Mouse (Mus musculus) midbrain, embryonic 10.5 days (tissue): ENCODE measurements around the gene BC016579. TPM values are rescaled to one million over a fixed set of nuclear protein-coding genes. Genes with fewer than 3 reads are reported as not detected.

Experiments used
- DNase-seq: peaks from one replicate; pipeline ENCODE4 v3.0.0-alpha.2; 2017; ENCODE audit warnings: low spot score
- H3K27ac ChIP-seq: fragments of 300-500 bp; sonication (generic); replicated peaks from 2 replicates; pipeline ENCODE4 v1.5.1; 2016; ENCODE audit warnings: mild to moderate bottlenecking
- H3K27me3 ChIP-seq: fragments of 300-500 bp; sonication (generic); 2 replicates; pipeline ENCODE4 v1.6.1; 2016; ENCODE audit warnings: low read depth, mild to moderate bottlenecking; ENCODE audit not compliant: poor library complexity, severe bottlenecking
- H3K36me3 ChIP-seq: fragments of 300-500 bp; sonication (generic); 2 replicates; pipeline ENCODE4 v1.6.1; 2016; ENCODE audit warnings: mild to moderate bottlenecking, moderate library complexity
- H3K4me1 ChIP-seq: fragments of 300-500 bp; sonication (generic); 2 replicates; pipeline ENCODE4 v1.6.1; 2016
- H3K4me3 ChIP-seq: fragments of 300-500 bp; sonication (generic); 2 replicates; pipeline ENCODE4 v1.5.1; 2016; ENCODE audit warnings: mild to moderate bottlenecking, moderate library complexity
- H3K9me3 ChIP-seq: fragments of 300-500 bp; sonication (generic); replicated peaks from 2 replicates; pipeline ENCODE4 v1.6.1; 2016; ENCODE audit warnings: mild to moderate bottlenecking
- WGBS: fragments of 180-500 bp; shearing (Covaris S2); methylation state at CpG from one replicate; pipeline ENCODE4 v1.1.7; 2016; 5-methylcytosine and 5-hydroxymethylcytosine counted together
- polyA plus RNA-seq: library from polyadenylated mRNA; unstranded; fragments of >200 nt; fragmentation: Nextera tagmentation; extraction: Ambion mirVana; gene quantifications from 2 replicates; pipeline ENCODE4 v1.2.1, GENCODE M21; 2016

Gene BC016579
- polyA plus RNA-seq, 1 experiment from 2014 or later: 0.09 TPM

DNA sequence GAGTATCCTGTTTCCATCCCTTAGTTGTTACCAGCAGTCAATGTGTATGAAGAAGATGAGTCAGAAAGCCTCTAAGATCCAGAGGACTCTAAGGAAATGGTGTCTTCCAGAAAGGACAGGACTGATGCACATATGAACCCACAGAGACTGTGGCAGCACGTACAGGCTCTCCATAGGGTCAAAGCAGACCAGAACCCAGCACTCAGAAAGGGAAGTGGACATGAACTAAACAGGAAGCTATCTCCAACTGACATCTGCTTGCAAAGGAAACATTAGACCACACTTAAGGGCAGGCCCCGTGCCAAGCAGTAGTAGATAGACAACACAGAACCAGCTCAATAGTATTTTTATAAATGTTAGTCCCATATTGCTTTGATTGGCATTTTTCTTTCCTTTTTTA lies 12.3 kb upstream of the BC016579 start:
- no peak for DNase-seq
- Histone ChIP-seq H3K4me3 (no peak overlapping the region), H3K4me1 (no peaks in the 10 kb centered on the region), H3K36me3 (no peaks in the 10 kb centered on the region), H3K27ac (no peak overlapping the region), H3K27me3 (no peaks in the 10 kb centered on the region), H3K9me3 (no peaks in the 10 kb centered on the region)
- WGBS: 84% methylated on average over 2 of the region's 2 CpGs

DNA sequence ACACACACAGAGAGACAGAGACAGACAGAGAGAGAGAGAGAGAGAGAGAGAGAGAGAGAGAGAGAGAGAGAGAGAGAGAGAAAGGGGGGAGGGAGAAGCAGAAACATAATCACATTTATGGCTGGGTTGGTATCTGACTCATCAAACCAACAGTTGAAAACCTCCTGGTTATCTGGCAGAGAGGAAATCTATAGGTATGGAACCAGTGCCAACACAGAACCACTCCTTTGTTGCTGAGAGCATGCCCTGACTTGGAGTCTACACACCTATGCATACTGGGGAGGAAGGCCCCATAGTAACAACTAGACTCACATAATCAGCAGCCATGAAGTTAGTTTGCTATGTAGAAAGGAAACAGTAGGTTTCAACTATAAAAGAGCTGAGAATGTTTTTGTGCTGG lies 8.5 kb upstream of the BC016579 start:
- DNase-seq: no peak
- Histone ChIP-seq H3K36me3 (no peaks in the 10 kb centered on the region), H3K9me3 (no peaks in the 10 kb centered on the region), H3K4me3 (no peak overlapping the region), H3K27me3 (no peaks in the 10 kb centered on the region), H3K27ac (no peak overlapping the region), H3K4me1 (no peaks in the 10 kb centered on the region)

DNA sequence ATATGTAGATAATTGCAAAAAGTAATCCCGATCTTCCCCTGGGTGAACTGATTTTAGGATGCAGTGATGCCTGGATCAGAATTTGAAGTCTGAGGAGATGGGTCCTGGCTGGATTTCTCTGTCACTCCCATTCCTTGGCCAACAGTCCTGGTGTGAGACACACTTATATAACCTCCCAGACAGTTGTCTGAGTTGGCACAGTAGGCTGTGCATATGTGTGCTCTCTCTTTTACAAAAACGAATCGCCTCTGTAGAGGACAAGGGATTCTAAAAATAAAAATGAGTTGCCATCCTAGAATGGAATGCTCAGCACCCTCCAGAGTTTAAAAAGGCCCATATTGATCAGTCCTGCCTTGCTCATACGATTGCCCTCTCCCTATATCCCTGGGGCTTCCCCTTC lies 5.7 kb upstream of the BC016579 start:
- no peaks in the 10 kb centered on the region for H3K36me3 ChIP-seq
- no peaks in the 10 kb centered on the region for H3K4me1 ChIP-seq
- 90% methylated on average over 4 of the region's 4 CpGs for WGBS
- H3K27me3 ChIP-seq: peaks cover 13% of the 10 kb centered on the region
- no peak for DNase-seq
- H3K27ac ChIP-seq: no peak overlapping the region
- no peak overlapping the region for H3K4me3 ChIP-seq
- H3K9me3 ChIP-seq: no peaks in the 10 kb centered on the region

DNA sequence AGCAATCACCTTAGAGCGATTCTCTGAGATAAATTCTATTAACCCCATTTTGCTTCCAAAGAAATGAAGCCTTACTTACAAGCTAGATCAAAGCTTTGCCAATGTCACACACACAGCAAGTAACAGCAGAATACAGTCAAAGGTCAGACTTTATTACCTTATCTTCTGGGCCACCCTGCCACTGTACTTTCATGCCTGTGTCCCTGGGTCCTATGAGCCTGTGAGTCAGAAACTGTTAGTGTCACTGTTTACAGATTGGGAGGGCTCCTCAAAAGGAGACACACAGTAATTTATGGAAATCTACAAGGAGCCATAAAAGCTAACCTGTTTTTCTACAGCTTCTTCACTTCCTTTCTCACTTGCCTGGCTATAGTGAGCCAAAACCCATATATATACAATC lies 4.4 kb upstream of the BC016579 start:
- Histone ChIP-seq H3K9me3 (no peaks in the 10 kb centered on the region), H3K27me3 (peaks cover 26% of the 10 kb centered on the region), H3K4me1 (peaks cover 11% of the 10 kb centered on the region), H3K4me3 (no peak overlapping the region), H3K27ac (no peak overlapping the region), H3K36me3 (no peaks in the 10 kb centered on the region)
- 97% methylated on average over 1 of the region's 1 CpGs for WGBS
- no peak for DNase-seq

DNA sequence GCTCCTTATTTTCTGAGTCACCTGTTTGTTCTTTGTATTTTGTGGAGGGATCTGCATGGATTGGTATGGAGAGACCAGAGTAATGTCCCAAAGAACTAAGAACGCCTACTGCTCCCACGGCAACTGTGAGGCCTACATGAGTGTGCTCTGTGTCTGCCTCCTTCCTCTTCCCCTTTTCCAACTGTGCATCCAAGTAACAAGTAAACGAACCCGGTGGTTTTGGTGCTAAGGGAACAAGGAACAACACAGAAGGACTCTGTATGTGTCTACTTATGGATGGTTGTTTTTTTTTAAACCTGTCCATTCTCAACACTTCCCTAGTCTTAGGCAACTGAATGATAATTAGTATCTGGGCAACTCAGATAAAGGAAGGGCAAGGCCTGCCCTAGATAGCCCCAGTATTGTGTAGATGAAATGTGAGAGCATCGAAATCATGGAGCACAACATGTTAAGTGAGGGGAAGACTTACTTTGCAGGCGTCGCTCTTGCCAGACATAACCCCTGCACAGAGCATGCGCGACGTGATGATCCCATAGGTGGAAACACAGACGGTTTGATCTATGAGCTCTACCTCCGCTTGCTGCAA lies 3.8 kb upstream of the BC016579 start:
- Histone ChIP-seq H3K27me3 (peaks cover 32% of the 10 kb centered on the region), H3K4me1 (peaks cover 13% of the 10 kb centered on the region), H3K27ac (no peak overlapping the region), H3K9me3 (no peaks in the 10 kb centered on the region), H3K4me3 (no peak overlapping the region), H3K36me3 (no peaks in the 10 kb centered on the region)
- DNase-seq: no peak
- 93% methylated on average over 12 of the region's 12 CpGs for WGBS

DNA sequence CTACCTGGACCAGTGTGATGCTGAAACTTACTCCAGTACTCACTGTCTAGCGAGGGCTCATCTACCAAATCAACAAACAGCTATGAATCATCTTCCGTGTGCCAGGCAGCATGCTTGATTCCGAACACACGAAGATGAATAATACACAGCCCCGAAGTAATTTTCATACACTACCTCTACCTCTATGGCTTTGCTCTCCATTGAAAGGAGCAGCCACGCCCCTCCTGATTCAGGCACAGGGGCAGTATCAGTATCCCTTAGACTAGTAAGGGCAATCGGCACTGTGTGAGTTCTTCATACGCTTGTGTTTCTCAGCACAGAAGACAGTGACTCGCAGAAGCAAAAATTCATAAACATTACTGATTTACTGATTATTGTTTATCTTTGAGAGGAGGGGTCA lies 597 bp upstream of the BC016579 start:
- Histone ChIP-seq H3K4me3 (peak overlapping the region; percentile 46; the same call in 1 of the 2 replicates), H3K4me1 (peaks cover 13% of the 10 kb centered on the region), H3K36me3 (no peaks in the 10 kb centered on the region), H3K27me3 (peaks cover 35% of the 10 kb centered on the region), H3K9me3 (no peaks in the 10 kb centered on the region), H3K27ac (no peak overlapping the region)
- DNase-seq: no peak
- 56% methylated on average over 9 of the region's 9 CpGs for WGBS

DNA sequence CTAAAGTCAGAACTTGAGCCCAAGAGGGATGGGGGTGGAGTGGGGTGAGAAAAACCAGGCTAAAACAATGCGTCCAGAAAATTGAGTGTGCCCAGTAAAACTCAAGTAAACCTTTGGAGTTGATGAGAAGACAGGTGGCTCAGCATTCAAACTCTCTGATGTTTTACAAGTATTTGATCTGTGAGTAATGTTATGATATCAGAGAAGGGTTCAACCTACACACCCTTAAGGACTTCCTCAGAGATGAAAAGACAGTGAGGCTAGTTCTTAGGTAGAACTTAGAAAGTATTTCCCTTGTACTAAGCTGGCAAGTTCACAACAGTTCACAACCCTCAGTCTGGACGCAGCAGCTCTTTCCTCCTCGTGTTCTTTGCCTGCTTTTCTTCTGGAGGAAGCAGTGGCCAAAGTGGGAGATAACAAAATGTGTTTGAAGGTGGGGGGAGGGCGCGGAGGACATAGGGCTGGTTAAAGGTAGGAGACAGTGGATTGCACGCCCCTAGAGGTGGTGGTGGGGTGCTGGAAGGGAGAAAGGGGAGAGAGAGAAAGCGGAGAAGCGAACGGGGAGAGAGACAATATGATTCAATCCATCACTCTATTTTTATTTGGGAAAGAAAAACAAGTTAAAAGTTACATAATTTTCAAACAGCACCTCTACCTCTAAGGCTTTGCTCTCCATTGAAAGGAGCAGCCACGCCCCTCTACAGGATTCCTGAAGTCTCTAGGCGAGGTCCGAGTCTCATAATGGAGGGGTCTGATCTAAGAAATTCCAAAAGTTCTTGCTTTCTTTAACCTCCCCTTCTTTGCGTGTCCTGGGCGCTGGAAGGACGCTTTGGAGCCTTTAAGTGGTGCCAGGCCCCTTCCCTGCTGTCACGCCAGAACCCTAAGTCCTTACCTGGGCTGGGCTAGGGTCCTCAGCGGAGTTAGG lies 597 bp downstream of the BC016579 start:
- Histone ChIP-seq H3K36me3 (no peaks in the 10 kb centered on the region), H3K27me3 (peaks cover 35% of the 10 kb centered on the region), H3K27ac (no peak overlapping the region), H3K9me3 (no peaks in the 10 kb centered on the region), H3K4me3 (peak overlapping the region; percentile 46), H3K4me1 (peaks cover 13% of the 10 kb centered on the region)
- 10% methylated on average over 17 of the region's 17 CpGs for WGBS
- DNase-seq: no peak

DNA sequence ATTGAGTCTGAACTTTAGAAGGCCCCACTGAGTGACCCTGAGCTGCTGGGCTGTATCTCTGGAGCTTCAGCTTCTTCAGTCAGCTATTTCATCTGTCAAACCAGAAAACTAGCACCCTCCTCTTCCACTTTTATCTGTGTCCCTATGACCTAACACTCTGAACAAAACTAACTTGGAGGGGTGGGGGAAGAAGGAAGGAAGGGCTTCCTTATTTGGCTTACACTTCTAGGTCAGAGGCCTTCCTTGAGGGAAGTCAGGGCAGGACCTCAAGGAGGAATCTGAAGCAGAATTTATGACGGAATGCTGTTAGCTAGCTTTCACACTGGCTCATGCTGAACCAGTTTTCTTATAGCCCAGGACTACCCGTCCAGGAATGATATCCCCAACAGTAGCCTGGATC lies 2.4 kb downstream of the BC016579 start:
- DNase-seq: no peak
- H3K27me3 ChIP-seq: peaks cover 35% of the 10 kb centered on the region
- no peaks in the 10 kb centered on the region for H3K9me3 ChIP-seq
- H3K4me1 ChIP-seq: peaks cover 13% of the 10 kb centered on the region
- whole genome bisulfite sequencing: 68% methylated on average over 2 of the region's 2 CpGs
- no peaks in the 10 kb centered on the region for H3K36me3 ChIP-seq
- H3K4me3 ChIP-seq: no peak overlapping the region
- no peak overlapping the region for H3K27ac ChIP-seq

DNA sequence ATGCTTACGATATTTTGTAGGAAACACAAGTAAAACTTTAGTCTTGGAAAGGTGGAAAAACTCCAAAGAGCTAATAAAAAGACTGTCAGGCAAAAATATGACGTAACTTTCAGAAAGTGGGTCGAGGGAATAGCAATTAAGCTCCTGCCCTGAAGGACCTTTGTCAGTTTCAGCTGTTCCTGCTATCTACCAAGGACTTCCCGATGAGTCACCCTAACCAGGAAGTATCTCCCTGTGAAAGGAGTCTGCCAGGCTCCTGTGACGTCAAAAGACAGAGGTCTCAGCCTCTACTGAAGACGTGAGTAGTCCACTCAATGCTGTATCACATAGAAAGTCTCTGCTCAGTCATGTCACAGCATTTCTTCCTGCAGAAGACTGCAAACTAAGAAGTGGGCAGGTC lies 9.5 kb downstream of the BC016579 start:
- Histone ChIP-seq H3K36me3 (no peaks in the 10 kb centered on the region), H3K27me3 (no peaks in the 10 kb centered on the region), H3K4me1 (no peaks in the 10 kb centered on the region), H3K27ac (no peak overlapping the region), H3K9me3 (no peaks in the 10 kb centered on the region), H3K4me3 (no peak overlapping the region)
- no peak for DNase-seq
- 75% methylated on average over 6 of the region's 6 CpGs for WGBS

DNA sequence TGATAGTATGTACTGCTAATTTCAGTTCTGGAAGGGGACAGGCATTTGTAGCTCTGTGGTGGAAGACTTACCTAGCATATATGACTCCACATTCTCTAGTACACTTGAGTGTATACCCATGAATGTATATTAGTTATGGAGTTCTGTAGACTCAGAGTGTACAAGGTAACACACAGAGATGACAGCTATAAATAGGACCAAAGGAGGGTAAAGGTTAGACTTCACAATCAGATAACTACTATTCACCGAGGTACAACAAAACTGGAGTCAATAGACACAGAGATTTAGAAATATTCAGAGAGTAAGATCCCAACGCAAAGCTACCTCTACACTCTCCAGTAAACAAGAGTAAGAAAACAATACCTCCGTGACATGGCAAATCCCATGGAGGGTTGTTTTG lies 9.9 kb downstream of the BC016579 start:
- H3K4me1 ChIP-seq: no peaks in the 10 kb centered on the region
- DNase-seq: no peak
- H3K27me3 ChIP-seq: no peaks in the 10 kb centered on the region
- H3K9me3 ChIP-seq: no peaks in the 10 kb centered on the region
- no peaks in the 10 kb centered on the region for H3K36me3 ChIP-seq
- H3K27ac ChIP-seq: no peak overlapping the region
- 90% methylated on average over 3 of the region's 3 CpGs for WGBS
- H3K4me3 ChIP-seq: no peak overlapping the region

DNA sequence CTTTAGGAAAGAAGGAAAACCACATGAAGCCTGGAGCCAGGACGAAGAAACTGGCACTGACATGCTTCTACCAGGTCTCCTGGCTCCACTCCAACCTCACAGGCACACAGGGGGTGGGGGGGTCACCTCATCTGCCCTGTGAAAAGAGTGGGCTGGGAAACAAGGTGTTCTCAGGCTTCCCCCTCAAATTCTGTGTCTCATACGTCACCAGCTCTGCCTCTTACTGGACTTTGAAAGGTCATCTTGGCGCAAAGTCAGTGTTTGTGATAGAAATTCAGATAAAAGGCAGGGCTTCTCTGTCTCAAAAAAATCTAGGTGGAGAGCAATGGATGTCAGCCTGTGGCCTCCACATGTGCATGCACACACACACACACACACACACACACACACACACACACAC lies 12.6 kb downstream of the BC016579 start:
- Histone ChIP-seq H3K9me3 (no peaks in the 10 kb centered on the region), H3K27ac (no peak overlapping the region), H3K36me3 (no peaks in the 10 kb centered on the region), H3K4me1 (no peaks in the 10 kb centered on the region), H3K4me3 (no peak overlapping the region), H3K27me3 (no peaks in the 10 kb centered on the region)
- no peak for DNase-seq
- 86% methylated on average over 3 of the region's 3 CpGs for WGBS

DNA sequence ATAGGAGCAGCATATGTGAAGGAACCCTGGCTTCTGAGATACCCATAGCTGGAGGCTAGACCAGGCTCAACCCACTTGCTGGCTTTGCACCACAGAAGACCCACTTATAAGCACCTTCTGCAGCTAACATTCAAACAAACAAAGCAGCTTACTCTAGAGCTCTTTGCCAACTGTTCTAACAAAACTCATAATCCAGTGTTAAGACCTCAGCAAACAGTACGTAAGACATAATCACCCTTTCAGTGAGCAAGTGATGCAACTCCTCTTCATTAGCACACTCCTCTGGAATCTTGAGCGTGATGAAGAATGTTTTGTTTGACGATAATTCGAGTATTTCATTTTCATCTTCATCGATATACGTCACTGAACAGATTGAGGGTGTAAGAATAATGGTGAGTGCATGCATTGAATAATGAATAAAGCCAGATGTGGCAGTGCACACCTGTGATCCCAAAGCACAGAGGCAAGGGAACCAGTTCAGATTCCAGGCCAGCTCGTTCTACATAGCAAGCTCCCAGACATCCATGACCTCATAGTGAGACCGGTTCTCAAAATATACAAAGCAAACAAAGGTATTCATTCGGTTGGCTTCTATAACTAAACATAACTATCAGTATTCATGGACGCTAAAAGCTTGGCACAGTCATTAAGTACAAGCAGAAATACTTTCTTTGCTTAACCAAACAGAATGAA lies 13.7 kb downstream of the BC016579 start:
- no peak overlapping the region for H3K4me3 ChIP-seq
- H3K9me3 ChIP-seq: no peaks in the 10 kb centered on the region
- no peaks in the 10 kb centered on the region for H3K36me3 ChIP-seq
- DNase-seq: no peak
- no peaks in the 10 kb centered on the region for H3K27me3 ChIP-seq
- WGBS: 90% methylated on average over 10 of the region's 10 CpGs
- no peaks in the 10 kb centered on the region for H3K4me1 ChIP-seq
- H3K27ac ChIP-seq: no peak overlapping the region

DNA sequence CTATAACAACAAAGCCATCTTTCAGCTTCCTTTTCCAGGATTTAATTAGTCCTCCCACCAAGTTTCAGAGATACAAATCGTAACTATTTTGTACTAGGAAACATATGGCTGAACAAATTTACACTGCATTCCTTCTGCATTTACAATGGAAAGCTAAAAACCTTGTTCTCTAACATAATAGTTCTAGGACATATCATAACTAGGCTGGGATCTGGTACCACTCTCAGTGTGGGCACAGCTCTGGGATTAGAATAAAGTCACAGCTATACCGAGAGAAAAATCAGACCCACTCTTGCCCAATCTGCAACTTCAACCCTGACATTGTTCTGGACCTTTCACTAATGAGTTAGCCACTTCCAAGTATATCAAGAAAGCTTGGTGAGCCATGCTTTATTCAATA lies 18.0 kb downstream of the BC016579 start:
- Histone ChIP-seq H3K9me3 (no peaks in the 10 kb centered on the region), H3K4me3 (no peak overlapping the region), H3K27me3 (no peaks in the 10 kb centered on the region), H3K4me1 (no peaks in the 10 kb centered on the region), H3K27ac (no peak overlapping the region), H3K36me3 (no peaks in the 10 kb centered on the region)
- 92% methylated on average over 2 of the region's 2 CpGs for whole genome bisulfite sequencing
- no peak for DNase-seq
